Mouse (Mus musculus) naive thymus-derived CD4-positive, alpha-beta T cell, adult 2 months (primary cell): Measurements from ENCODE around the gene Xpo1.

Source experiments
- DNase-seq: peaks from one replicate; pipeline ENCODE4 v3.0.0-alpha.2; 2011; ENCODE audit warnings: low read depth

Gene Xpo1

GRCm38 (mm10) chr11:23299910-23300309 is 44.1 kb downstream of the Xpo1 start:
- no peak for DNase-seq

GRCm38 (mm10) chr11:23303126-23303525 is 47.3 kb downstream of the Xpo1 start:
- no peak for DNase-seq

- peak; percentile 44 for DNase-seq
These were observed 49.3 kb downstream of the Xpo1 start for GRCm38 (mm10) chr11:23305101-23305672.

GRCm38 (mm10) chr11:23305673-23306608 is 50.1 kb downstream of the Xpo1 start:
- DNase-seq = peak; percentile 97

- DNase-seq = peak; percentile 70
These were observed 51.1 kb downstream of the Xpo1 start, which contains the start of gene Usp34 for GRCm38 (mm10) chr11:23306764-23307565. TSS of gene Usp34 (plus strand) at chr11:23306895.

GRCm38 (mm10) chr11:23307566-23307920 is 51.7 kb downstream of the Xpo1 start:
- DNase-seq = no peak

GRCm38 (mm10) chr11:23313496-23313895 is 57.7 kb downstream of the Xpo1 start:
- DNase-seq = no peak

- DNase-seq = no peak
These were observed 73.6 kb downstream of the Xpo1 start for GRCm38 (mm10) chr11:23329413-23329812.

- DNase-seq = no peak
These were observed 76.3 kb downstream of the Xpo1 start for GRCm38 (mm10) chr11:23332136-23332535.

- no peak for DNase-seq
These were observed 79.3 kb downstream of the Xpo1 start for GRCm38 (mm10) chr11:23335160-23335559.
